Mouse (Mus musculus): ENCODE measurements at regions not wholly inside any gene's neighbourhood (a gene's known extent, or its start where the extent isn't known, plus 50 kb on each side); places are given as distances from the start of the nearest gene placed in this dataset.
"Not testable (repeated sequence)": the region's sequence is repeated elsewhere in the genome, so short reads cannot be mapped to it uniquely, and the experiment has no call there.

DNA sequence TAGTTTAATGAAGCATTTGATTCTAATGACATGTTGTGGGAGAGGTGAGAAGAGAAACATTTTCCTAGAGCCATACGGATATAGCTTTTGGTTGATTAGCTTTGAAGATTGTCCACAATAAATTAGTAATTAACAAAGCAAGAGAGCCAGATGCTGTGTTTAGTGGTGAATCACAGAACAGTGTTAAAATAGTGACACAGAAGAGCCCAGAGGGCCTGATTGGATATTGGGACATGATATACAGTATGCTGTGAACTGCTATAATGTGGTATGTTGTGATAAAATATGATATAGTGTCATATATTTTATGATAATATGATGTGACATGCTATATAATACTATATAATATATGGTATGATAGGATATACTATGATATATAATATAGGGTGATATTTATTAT lies 243.7 kb upstream of the Ngly1 start:
- WGBS: 46% methylated on average over 1 of the region's 1 CpGs
- no peak overlapping the region for H3K4me2 ChIP-seq (ENCODE audit: low read length)
- no peaks in the 10 kb centered on the region for H3K36me3 ChIP-seq (ENCODE audit: control insufficient read depth, insufficient read depth)
- no peak for ATAC-seq
- no peak overlapping the region for H3K4me3 ChIP-seq (replicated peaks; ENCODE audit: low read length)
- no peak overlapping the region for H3K9ac ChIP-seq (replicated peaks; ENCODE audit: low read depth, low read length)
- no peaks in the 10 kb centered on the region for H3K9me3 ChIP-seq (ENCODE audit: control insufficient read depth, low read length)
- H3K27ac ChIP-seq (ENCODE audit: low read length): no peak overlapping the region
- no peaks in the 10 kb centered on the region for H3K27me3 ChIP-seq (replicated peaks; ENCODE audit: control insufficient read depth, insufficient read depth, low read length)
- H3K4me1 ChIP-seq (replicated peaks; ENCODE audit: control insufficient read depth, insufficient read depth, low read length): no peaks in the 10 kb centered on the region

DNA sequence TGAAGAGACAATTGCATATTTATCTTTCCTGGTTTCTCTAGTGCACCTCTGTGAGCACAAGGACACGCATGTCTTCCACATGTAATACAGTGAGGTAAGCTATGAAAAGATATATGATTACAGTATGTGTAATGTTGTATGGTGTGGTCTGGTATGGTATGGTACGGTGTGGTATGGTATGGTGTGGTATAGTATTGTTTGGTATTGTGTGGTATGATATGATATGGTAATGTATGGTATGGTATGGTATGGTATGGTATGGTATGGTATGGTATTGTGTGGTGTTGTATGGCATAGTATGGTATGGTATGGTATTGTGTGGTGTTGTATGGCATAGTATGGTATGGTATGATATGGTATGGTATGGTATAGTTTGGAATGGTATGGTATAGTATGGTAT lies 242.1 kb upstream of the Ngly1 start:
- Histone ChIP-seq H3K4me3 (replicated peaks; ENCODE audit: low read length) (no peak overlapping the region), H3K36me3 (ENCODE audit: control insufficient read depth, insufficient read depth) (no peaks in the 10 kb centered on the region), H3K27me3 (replicated peaks; ENCODE audit: control insufficient read depth, insufficient read depth, low read length) (no peaks in the 10 kb centered on the region), H3K9ac (replicated peaks; ENCODE audit: low read depth, low read length) (no peak overlapping the region), H3K27ac (ENCODE audit: low read length) (no peak overlapping the region), H3K9me3 (ENCODE audit: control insufficient read depth, low read length) (no peaks in the 10 kb centered on the region), H3K4me1 (replicated peaks; ENCODE audit: control insufficient read depth, insufficient read depth, low read length) (no peaks in the 10 kb centered on the region), H3K4me2 (ENCODE audit: low read length) (no peak overlapping the region)
- no peak for ATAC-seq
- WGBS: 92% methylated on average over 2 of the region's 2 CpGs

DNA sequence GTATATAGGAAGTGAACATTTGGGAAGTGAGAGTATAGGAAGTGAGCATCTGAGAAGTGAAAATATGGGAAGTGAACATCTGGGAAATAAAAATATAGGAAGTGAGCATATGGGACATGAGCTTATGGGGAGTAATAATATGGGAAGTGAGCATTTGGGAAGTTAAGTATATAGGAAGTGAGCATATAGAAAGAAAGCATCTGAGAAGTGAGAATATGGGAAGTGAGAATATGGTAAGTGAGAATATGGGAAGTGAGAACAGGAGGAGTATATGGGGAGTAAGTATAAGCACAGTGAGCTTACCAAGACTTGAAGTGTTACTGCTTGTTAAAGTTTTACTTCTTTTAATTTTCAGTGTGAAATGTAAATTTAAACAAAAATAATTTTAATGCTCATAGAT lies 239.3 kb upstream of the Ngly1 start:
- no peak for ATAC-seq
- no peak overlapping the region for H3K4me2 ChIP-seq (ENCODE audit: low read length)

DNA sequence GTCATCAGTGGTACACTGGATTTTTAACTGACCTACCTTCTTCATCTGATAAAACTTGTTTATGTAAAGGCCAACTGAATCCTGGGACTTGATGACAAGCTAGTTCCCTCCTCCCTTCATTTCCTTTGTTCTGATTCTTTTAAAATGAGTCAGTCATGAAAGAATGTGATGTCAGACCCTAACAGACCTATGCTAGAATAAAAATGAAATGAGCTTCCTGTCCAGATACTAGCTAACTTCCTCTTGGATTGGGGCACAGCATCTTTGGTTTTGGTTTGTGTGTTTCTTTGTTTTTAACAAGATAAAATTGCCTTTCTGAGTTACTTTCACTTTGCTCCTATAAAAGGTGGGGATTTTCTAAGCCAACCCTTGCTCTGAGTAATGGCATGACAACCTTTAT lies 225.2 kb upstream of the Ngly1 start:
- H3K27ac ChIP-seq (ENCODE audit: low read length): no peak overlapping the region
- H3K4me2 ChIP-seq (ENCODE audit: low read length): no peak overlapping the region
- no peaks in the 10 kb centered on the region for H3K4me1 ChIP-seq (replicated peaks; ENCODE audit: control insufficient read depth, insufficient read depth, low read length)
- H3K36me3 ChIP-seq (ENCODE audit: control insufficient read depth, insufficient read depth): no peaks in the 10 kb centered on the region
- no peak for ATAC-seq
- H3K27me3 ChIP-seq (replicated peaks; ENCODE audit: control insufficient read depth, insufficient read depth, low read length): no peaks in the 10 kb centered on the region
- no peak overlapping the region for H3K4me3 ChIP-seq (replicated peaks; ENCODE audit: low read length)
- H3K9me3 ChIP-seq (ENCODE audit: control insufficient read depth, low read length): no peaks in the 10 kb centered on the region
- no peak overlapping the region for H3K9ac ChIP-seq (replicated peaks; ENCODE audit: low read depth, low read length)

More for the DNA sequence above, 239.3 kb upstream of the Ngly1 start:
- Histone ChIP-seq H3K4me3 (replicated peaks; ENCODE audit: low read length) (no peak overlapping the region), H3K4me1 (replicated peaks; ENCODE audit: control insufficient read depth, insufficient read depth, low read length) (no peaks in the 10 kb centered on the region), H3K9ac (replicated peaks; ENCODE audit: low read depth, low read length) (no peak overlapping the region), H3K36me3 (ENCODE audit: control insufficient read depth, insufficient read depth) (no peaks in the 10 kb centered on the region), H3K27me3 (replicated peaks; ENCODE audit: control insufficient read depth, insufficient read depth, low read length) (no peaks in the 10 kb centered on the region), H3K9me3 (ENCODE audit: control insufficient read depth, low read length) (no peaks in the 10 kb centered on the region), H3K27ac (ENCODE audit: low read length) (no peak overlapping the region)

DNA sequence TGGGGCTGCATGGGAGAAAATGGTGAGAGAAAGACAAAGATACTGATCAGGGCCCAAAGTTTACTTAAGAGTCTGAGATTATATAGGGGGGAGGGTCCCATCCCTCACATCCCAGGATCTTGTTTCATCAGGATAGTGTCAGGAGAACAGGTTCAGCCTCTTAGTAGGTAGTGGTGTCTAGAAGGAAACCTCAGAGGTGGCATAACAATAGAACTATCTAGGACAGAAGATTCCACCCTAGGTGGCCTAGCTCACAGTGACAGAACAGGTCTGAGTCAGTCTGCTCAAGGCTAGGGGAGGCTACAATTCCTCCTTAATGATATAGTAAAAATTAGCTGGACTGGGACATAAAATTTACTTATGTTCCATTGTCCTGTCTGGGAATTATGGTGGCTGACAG lies 211.3 kb upstream of the Ngly1 start:
- no peaks in the 10 kb centered on the region for H3K36me3 ChIP-seq (ENCODE audit: control insufficient read depth, insufficient read depth)
- no peaks in the 10 kb centered on the region for H3K9me3 ChIP-seq (ENCODE audit: control insufficient read depth, low read length)
- no peak overlapping the region for H3K4me2 ChIP-seq (ENCODE audit: low read length)
- H3K9ac ChIP-seq (replicated peaks; ENCODE audit: low read depth, low read length): no peak overlapping the region
- ATAC-seq: no peak
- H3K27me3 ChIP-seq (replicated peaks; ENCODE audit: control insufficient read depth, insufficient read depth, low read length): no peaks in the 10 kb centered on the region
- no peaks in the 10 kb centered on the region for H3K4me1 ChIP-seq (replicated peaks; ENCODE audit: control insufficient read depth, insufficient read depth, low read length)
- no peak overlapping the region for H3K27ac ChIP-seq (ENCODE audit: low read length)
- no peak overlapping the region for H3K4me3 ChIP-seq (replicated peaks; ENCODE audit: low read length)

DNA sequence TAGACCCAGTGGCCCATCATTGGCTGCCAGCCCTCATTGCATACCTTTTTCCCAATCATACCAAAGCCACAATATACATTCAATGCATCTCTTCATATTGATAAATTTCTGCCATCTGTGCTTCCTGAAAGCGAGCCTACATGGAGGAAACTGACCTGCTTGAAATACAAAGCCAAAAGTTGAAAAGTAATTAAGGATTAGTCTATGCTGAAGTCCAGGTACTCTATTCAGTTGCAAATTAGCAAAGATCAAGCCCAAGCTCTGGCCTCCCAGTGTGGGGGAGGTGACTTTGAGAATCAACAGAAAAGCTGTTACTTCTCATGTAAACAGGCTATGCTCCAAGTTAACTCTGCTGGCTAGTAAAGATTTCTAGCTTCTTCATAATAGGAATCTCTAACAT lies 210.7 kb upstream of the Ngly1 start:
- Histone ChIP-seq H3K9me3 (ENCODE audit: control insufficient read depth, low read length) (no peaks in the 10 kb centered on the region), H3K27me3 (replicated peaks; ENCODE audit: control insufficient read depth, insufficient read depth, low read length) (no peaks in the 10 kb centered on the region), H3K4me1 (replicated peaks; ENCODE audit: control insufficient read depth, insufficient read depth, low read length) (no peaks in the 10 kb centered on the region), H3K4me3 (replicated peaks; ENCODE audit: low read length) (no peak overlapping the region), H3K4me2 (ENCODE audit: low read length) (no peak overlapping the region), H3K27ac (ENCODE audit: low read length) (no peak overlapping the region), H3K36me3 (ENCODE audit: control insufficient read depth, insufficient read depth) (no peaks in the 10 kb centered on the region), H3K9ac (replicated peaks; ENCODE audit: low read depth, low read length) (no peak overlapping the region)
- 44% methylated on average over 1 of the region's 1 CpGs for WGBS
- no peak for ATAC-seq

DNA sequence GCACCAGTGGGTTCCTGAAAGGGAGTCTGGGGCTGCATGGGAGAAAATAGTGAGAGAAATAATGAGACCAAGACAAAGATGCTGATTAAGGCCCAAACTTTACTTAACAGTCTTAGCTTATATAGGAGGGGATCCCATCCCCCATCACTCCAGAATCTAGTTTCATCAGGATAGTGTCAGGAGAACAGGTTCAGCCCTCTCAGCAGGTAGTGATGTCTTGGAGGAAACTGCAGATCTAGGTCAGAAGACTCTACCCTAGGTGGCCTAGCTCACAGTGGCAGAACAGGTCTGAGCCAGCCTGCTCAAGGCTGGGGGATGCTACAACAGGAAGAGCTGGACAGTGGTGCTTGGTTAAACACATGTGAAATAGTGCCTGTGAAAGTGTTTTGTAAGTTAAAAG lies 204.6 kb upstream of the Ngly1 start:
- ATAC-seq: no peak
- H3K27ac ChIP-seq (ENCODE audit: low read length): no peak overlapping the region
- H3K9ac ChIP-seq (replicated peaks; ENCODE audit: low read depth, low read length): no peak overlapping the region
- H3K4me3 ChIP-seq (replicated peaks; ENCODE audit: low read length): no peak overlapping the region
- no peaks in the 10 kb centered on the region for H3K36me3 ChIP-seq (ENCODE audit: control insufficient read depth, insufficient read depth)
- no peak overlapping the region for H3K4me2 ChIP-seq (ENCODE audit: low read length)
- H3K27me3 ChIP-seq (replicated peaks; ENCODE audit: control insufficient read depth, insufficient read depth, low read length): no peaks in the 10 kb centered on the region
- H3K4me1 ChIP-seq (replicated peaks; ENCODE audit: control insufficient read depth, insufficient read depth, low read length): no peaks in the 10 kb centered on the region
- H3K9me3 ChIP-seq (ENCODE audit: control insufficient read depth, low read length): no peaks in the 10 kb centered on the region

DNA sequence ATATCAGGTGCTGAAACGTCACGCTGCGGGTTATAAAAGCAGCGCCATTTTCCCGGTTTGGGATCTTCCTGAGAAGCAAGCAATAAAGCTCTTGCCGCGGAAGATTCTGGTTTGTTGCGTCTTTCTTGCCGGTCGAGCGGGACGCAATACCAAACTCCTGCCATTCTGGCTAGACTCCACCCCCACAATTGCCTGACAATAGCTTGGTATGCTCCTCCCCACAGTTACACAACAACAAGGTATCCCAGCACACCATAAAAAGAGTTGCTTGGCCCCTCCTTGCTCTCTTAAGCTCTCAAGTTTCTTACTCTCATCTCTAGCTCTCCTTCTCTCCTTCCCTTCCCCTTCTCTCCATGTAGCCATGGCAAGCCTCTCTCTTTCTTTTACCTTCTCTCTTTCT lies 176.5 kb upstream of the Ngly1 start:
- not testable (repeated sequence) for H3K27ac ChIP-seq (ENCODE audit: low read length); H3K9me3 ChIP-seq (ENCODE audit: control insufficient read depth, low read length); H3K9ac ChIP-seq (replicated peaks; ENCODE audit: low read depth, low read length); H3K36me3 ChIP-seq (ENCODE audit: control insufficient read depth, insufficient read depth); H3K4me2 ChIP-seq (ENCODE audit: low read length); ATAC-seq; H3K27me3 ChIP-seq (replicated peaks; ENCODE audit: control insufficient read depth, insufficient read depth, low read length); H3K4me1 ChIP-seq (replicated peaks; ENCODE audit: control insufficient read depth, insufficient read depth, low read length); H3K4me3 ChIP-seq (replicated peaks; ENCODE audit: low read length)
- WGBS: 93% methylated on average over 7 of the region's 12 CpGs

DNA sequence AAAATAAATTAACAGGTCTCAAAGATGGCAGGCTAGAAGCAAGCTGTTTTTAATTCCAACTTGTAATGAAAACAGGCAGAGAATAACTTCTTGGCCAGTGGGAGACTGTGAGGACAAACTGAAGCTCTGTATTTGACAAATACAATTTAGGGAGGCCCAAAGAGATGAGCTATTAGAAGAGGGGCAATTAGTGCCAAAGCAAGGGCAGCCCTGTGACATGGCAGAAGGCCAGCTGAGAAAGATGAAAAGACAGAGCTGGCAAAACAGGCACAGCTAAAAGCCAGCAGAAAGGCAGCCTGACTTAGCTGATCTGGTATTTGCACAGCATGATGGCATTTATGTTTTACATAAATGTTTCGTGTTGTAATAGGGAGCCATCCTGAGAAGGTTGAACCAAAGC lies 175.0 kb upstream of the Ngly1 start:
- no peaks in the 10 kb centered on the region for H3K9me3 ChIP-seq (ENCODE audit: control insufficient read depth, low read length)
- H3K4me2 ChIP-seq (ENCODE audit: low read length): no peak overlapping the region

DNA sequence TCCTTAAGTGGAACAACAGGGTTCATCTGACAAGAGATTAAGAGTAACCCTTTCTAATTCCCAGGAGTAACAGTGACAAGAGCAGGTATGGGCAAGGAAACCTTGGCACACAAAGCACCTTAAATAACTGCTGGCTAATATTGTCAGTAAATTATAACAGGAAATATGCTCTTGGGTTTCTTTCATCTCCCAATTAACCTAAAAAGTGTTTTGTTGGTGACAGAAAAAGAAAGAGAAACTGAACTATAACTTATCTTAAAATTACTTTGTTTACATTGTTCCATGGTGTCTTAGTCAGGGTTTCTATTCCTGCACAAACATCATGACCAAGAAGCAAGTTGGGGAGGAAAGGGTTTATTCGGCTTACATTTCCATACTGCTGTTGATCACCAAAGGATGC lies 170.0 kb upstream of the Ngly1 start:
- H3K4me1 ChIP-seq (replicated peaks; ENCODE audit: control insufficient read depth, insufficient read depth, low read length): no peaks in the 10 kb centered on the region
- no peaks in the 10 kb centered on the region for H3K36me3 ChIP-seq (ENCODE audit: control insufficient read depth, insufficient read depth)
- ATAC-seq: no peak
- H3K9ac ChIP-seq (replicated peaks; ENCODE audit: low read depth, low read length): no peak overlapping the region
- no peaks in the 10 kb centered on the region for H3K27me3 ChIP-seq (replicated peaks; ENCODE audit: control insufficient read depth, insufficient read depth, low read length)
- H3K9me3 ChIP-seq (ENCODE audit: control insufficient read depth, low read length): no peaks in the 10 kb centered on the region
- no peak overlapping the region for H3K27ac ChIP-seq (ENCODE audit: low read length)
- no peak overlapping the region for H3K4me2 ChIP-seq (ENCODE audit: low read length)
- WGBS: 100% methylated on average over 1 of the region's 1 CpGs
- no peak overlapping the region for H3K4me3 ChIP-seq (replicated peaks; ENCODE audit: low read length)

More for the DNA sequence above, 175.0 kb upstream of the Ngly1 start:
- ATAC-seq: peak; percentile 85
- H3K36me3 ChIP-seq (ENCODE audit: control insufficient read depth, insufficient read depth): no peaks in the 10 kb centered on the region
- H3K27me3 ChIP-seq (replicated peaks; ENCODE audit: control insufficient read depth, insufficient read depth, low read length): no peaks in the 10 kb centered on the region
- no peak overlapping the region for H3K27ac ChIP-seq (ENCODE audit: low read length)
- no peak overlapping the region for H3K9ac ChIP-seq (replicated peaks; ENCODE audit: low read depth, low read length)
- no peak overlapping the region for H3K4me3 ChIP-seq (replicated peaks; ENCODE audit: low read length)
- 27% methylated on average over 1 of the region's 1 CpGs for WGBS
- H3K4me1 ChIP-seq (replicated peaks; ENCODE audit: control insufficient read depth, insufficient read depth, low read length): no peaks in the 10 kb centered on the region
